Mouse (Mus musculus) hindbrain, embryonic 11.5 days (tissue): ENCODE results near the gene Hspg2. TPM values are rescaled to one million over a fixed set of nuclear protein-coding genes. Genes with fewer than 3 reads are reported as not detected.
"Not testable (repeated sequence)": the region's sequence is repeated elsewhere in the genome, so short reads cannot be mapped to it uniquely, and the experiment has no call there.

Experiments
- ATAC-seq: fragments of 200-750 bp; cut with Nextera tagmentation; 2 replicates; pipeline ENCODE4 v1.8.0; 2017; ENCODE audit warnings: mild to moderate bottlenecking, moderate TSS enrichment, moderate library complexity; ENCODE audit not compliant: low FRiP score
- DNase-seq: peaks from one replicate; pipeline ENCODE4 v3.0.0-alpha.2; 2015; ENCODE audit warnings: low spot score
- H3K27ac ChIP-seq: fragments of 300-500 bp; sonication (generic); 2 replicates; pipeline ENCODE4 v1.5.1; 2014; ENCODE audit warnings: mild to moderate bottlenecking, low read depth, low read length
- H3K27me3 ChIP-seq: fragments of 300-500 bp; sonication (generic); 2 replicates; pipeline ENCODE4 v1.6.1; 2014; ENCODE audit warnings: mild to moderate bottlenecking, low read length, moderate library complexity, mixed read lengths; ENCODE audit not compliant: control insufficient read depth, insufficient read depth
- H3K36me3 ChIP-seq: fragments of 300-500 bp; sonication (generic); 2 replicates; pipeline ENCODE4 v1.6.1; 2014; ENCODE audit warnings: mild to moderate bottlenecking, low read length, moderate library complexity, mixed read lengths; ENCODE audit not compliant: control insufficient read depth, insufficient read depth
- H3K4me1 ChIP-seq: fragments of 300-500 bp; sonication (generic); replicated peaks from 2 replicates; pipeline ENCODE4 v1.6.1; 2014; ENCODE audit warnings: low read length, mixed read lengths; ENCODE audit not compliant: control insufficient read depth, insufficient read depth
- H3K4me2 ChIP-seq: fragments of 300-500 bp; sonication (generic); replicated peaks from 2 replicates; pipeline ENCODE4 v1.6.1; 2014; ENCODE audit warnings: mild to moderate bottlenecking, low read depth, low read length
- H3K4me3 ChIP-seq: fragments of 300-500 bp; sonication (generic); 2 replicates; pipeline ENCODE4 v1.5.1; 2014; ENCODE audit warnings: low read depth, low read length
- H3K9ac ChIP-seq: fragments of 300-500 bp; sonication (generic); 2 replicates; pipeline ENCODE4 v1.6.1; 2014; ENCODE audit warnings: low read depth, low read length
- H3K9me3 ChIP-seq: fragments of 300-500 bp; sonication (generic); 2 replicates; pipeline ENCODE4 v1.6.1; 2016; ENCODE audit warnings: low read length; ENCODE audit not compliant: control insufficient read depth
- WGBS: fragments of 180-500 bp; shearing (Covaris S2); extraction: QIAGEN DNeasy Blood & Tissue Kit; methylation state at CpG from one replicate; pipeline ENCODE4 v1.1.7; 2014; 5-methylcytosine and 5-hydroxymethylcytosine counted together
- polyA plus RNA-seq: library from polyadenylated mRNA; unstranded; fragments of >200 nt; fragmentation: Nextera tagmentation; extraction: Ambion mirVana; gene quantifications from 2 replicates; pipeline ENCODE4 v1.2.1, GENCODE M21; 2014

Hspg2 gene
- polyA plus RNA-seq, 1 experiment from 2014 or later: 18.1 TPM

DNA sequence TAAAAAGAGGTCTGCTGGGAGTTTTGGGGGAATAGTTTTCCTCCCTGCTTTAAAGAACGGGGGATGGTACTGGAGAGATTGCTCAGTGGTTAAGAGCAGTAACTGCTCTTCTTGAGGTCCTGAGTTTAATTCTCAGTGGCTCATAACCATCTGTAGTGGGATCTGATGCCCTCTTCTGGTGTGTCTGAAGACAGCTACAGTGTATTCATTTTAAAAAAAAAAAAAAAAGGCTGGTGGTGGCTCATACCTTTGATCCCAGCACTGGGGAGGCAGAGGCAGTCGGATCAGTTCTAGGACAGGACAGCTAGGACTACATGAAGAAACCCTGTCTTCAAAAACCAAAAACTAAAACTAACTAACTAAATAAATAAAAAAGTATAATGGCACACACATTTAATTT, 111.7 kb downstream of the Hspg2 start:
- DNase-seq (no peak), ATAC-seq (no peak)
- no peak overlapping the region for H3K27ac ChIP-seq
- H3K9me3 ChIP-seq: no peaks in the 10 kb centered on the region
- H3K9ac ChIP-seq: no peak overlapping the region
- H3K4me3 ChIP-seq: no peak overlapping the region
- no peaks in the 10 kb centered on the region for H3K36me3 ChIP-seq
- H3K4me2 ChIP-seq: no peak overlapping the region
- peaks cover 3% of the 10 kb centered on the region; the same call in 1 of the 2 replicates for H3K4me1 ChIP-seq
- H3K27me3 ChIP-seq: peaks cover 7% of the 10 kb centered on the region
- WGBS: 70% methylated on average over 2 of the region's 2 CpGs

DNA sequence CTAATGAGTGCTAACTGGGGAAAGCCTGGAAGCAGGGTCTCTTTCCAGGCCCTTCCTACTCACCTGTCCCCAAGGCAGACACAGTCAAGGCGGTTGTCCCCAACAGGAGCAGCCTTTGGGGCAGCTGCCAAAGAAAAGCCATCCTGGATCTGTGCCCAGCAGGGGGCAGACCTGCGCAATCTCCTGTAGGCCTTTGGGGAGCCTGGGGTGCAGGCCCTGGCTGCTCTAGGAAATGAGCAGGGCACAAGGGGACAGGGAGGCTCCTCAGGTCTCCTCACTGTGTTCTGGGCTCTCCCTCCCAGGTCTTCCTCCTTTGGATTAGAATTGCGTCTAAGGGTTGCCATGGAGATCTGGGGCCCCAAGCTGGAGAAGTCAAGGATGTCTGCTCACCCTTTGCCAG, 113.2 kb downstream of the Hspg2 start:
- WGBS: 30% methylated on average over 3 of the region's 3 CpGs
- H3K27me3 ChIP-seq: peaks cover 7% of the 10 kb centered on the region
- no peaks in the 10 kb centered on the region for H3K9me3 ChIP-seq
- H3K4me1 ChIP-seq: peaks cover 3% of the 10 kb centered on the region; the same call in 1 of the 2 replicates
- peak; percentile 36 for DNase-seq
- H3K27ac ChIP-seq: no peak overlapping the region
- no peak for ATAC-seq
- no peaks in the 10 kb centered on the region for H3K36me3 ChIP-seq
- H3K9ac ChIP-seq: no peak overlapping the region
- no peak overlapping the region for H3K4me3 ChIP-seq
- H3K4me2 ChIP-seq: no peak overlapping the region

DNA sequence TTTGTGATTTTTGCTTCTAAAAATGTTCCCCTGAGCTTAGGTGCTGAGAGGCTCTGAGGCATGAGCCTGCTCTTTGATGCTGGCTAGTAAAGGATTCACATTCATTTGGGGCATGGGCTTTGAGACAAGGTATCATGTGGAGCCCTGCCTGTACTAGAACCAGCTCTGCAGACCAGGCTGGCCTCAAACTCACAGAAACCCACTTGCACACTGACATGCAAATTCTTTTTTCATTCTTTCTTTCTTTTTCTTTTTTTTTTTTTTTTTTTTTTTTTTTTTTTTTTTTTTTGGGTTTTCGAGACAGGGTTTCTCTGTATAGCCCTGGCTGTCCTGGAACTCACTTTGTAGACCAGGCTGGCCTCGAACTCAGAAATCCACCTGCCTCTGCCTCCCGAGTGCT, 120.5 kb downstream of the Hspg2 start:
- ATAC-seq, H3K27me3 ChIP-seq, H3K27ac ChIP-seq, H3K4me2 ChIP-seq, DNase-seq, H3K9me3 ChIP-seq, H3K36me3 ChIP-seq, H3K4me1 ChIP-seq, H3K9ac ChIP-seq, H3K4me3 ChIP-seq: not testable (repeated sequence)
- 92% methylated on average over 2 of the region's 3 CpGs for WGBS

DNA sequence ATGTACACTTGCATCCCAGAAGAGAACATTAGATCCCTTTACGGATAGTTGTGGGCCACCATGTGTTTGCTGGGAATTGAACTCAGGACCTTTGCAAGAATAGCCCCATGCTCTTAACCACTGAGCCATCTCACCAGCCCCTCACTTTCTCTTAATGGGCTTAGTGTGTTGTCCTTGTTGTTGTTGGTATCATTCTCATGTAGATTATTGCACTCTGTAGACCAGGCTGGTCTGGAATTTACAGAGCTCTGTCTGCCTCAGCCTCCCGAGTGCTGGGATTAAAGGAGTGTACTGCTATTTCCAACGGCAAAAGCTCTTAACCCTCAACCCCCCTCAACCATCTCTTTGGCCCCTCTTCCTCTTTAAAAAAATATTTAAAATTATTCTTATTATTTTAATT, 121.0 kb downstream of the Hspg2 start:
- Histone ChIP-seq H3K27ac (no peak overlapping the region), H3K9ac (no peak overlapping the region), H3K27me3 (no peaks in the 10 kb centered on the region), H3K4me2 (no peak overlapping the region), H3K4me3 (no peak overlapping the region), H3K36me3 (no peaks in the 10 kb centered on the region), H3K9me3 (no peaks in the 10 kb centered on the region), H3K4me1 (no peaks in the 10 kb centered on the region)
- ATAC-seq (no peak), DNase-seq (no peak)
- 92% methylated on average over 3 of the region's 3 CpGs for WGBS

DNA sequence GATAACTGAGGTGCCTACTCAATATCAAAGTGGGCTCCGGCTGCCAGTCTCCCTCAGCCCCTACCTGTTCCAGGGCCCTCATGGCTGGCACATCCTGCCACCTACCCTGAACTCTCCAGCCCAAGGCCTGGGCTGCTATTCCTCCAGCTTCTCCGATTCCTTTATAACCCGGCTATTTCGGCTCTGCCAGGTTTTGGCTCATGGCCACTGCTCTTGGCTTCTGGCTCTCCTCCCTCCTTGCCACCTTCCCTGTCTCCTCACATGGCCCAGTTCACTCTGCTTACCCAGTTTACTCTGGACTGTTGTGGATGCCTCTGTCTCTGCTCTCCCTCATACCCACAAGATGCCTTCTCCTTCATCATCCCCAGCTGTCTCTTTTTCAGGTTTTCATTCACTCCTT, 122.4 kb downstream of the Hspg2 start:
- Histone ChIP-seq H3K36me3 (no peaks in the 10 kb centered on the region), H3K4me1 (no peaks in the 10 kb centered on the region; the same call in 1 of the 2 replicates), H3K9me3 (no peaks in the 10 kb centered on the region), H3K4me3 (no peak overlapping the region), H3K27me3 (no peaks in the 10 kb centered on the region), H3K27ac (no peak overlapping the region), H3K9ac (no peak overlapping the region), H3K4me2 (no peak overlapping the region)
- 90% methylated on average over 4 of the region's 4 CpGs for WGBS
- DNase-seq: no peak
- ATAC-seq: no peak

DNA sequence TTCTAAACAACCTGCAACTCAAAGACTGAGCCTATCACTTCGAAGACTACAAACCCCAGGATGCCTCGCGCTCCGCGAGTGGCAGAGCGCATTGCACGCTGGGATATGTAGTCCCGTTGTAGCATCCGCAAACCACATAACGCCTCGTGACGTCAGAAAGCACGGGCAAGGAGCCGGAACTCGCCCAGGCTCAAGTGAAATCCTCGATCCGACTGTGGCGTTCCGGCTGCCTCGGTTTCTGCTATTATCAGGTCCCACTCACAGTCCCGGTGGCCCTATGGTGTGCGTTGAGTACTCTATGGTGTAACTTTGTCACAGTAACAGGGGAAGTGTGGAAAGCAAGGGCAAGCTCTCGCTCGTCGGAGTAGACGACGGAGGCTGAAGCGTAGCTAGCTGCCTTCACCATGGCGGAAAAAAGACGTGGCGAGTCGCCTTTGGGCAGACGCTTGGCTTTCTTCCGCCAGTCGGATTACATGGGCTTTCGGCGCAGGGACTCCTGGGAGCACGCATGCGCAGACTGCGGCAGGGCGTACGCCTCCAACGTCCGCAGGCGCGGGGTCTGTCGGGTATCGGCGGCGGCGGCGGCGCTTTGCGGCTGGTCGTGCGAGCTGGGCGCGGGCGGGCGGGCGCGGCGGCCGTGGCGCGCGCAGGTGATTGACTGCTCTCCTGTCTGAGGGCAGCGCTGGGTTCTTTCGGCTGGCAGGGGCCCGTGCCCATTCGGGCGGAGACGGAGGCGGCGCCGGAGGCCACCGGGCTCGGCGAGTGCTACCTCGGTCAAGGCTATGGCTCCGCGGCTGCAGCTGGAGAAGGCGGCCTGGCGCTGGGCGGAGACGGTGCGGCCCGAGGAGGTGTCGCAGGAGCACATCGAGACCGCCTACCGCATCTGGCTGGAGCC, 125.3 kb downstream of the Hspg2 start, which contains the start of gene Usp48:
TSS of gene Usp48 (plus strand) at position 155 of the 895 bp plus-strand sequence.
- ATAC-seq: peak; percentile 93
- Histone ChIP-seq H3K9ac (peak within 1 kb of the TSS; percentile 88), H3K4me2 (peak within 1 kb of the TSS; percentile 71), H3K27me3 (no peaks in the 10 kb centered on the region), H3K9me3 (no peaks in the 10 kb centered on the region), H3K36me3 (no peaks in the 10 kb centered on the region), H3K27ac (peak within 1 kb of the TSS; percentile 95), H3K4me3 (peak within 1 kb of the TSS; percentile 92), H3K4me1 (no peaks in the 10 kb centered on the region; the same call in 1 of the 2 replicates)
- WGBS: under 1% methylated on average over 79 of the region's 92 CpGs
- peak; percentile 99 for DNase-seq

DNA sequence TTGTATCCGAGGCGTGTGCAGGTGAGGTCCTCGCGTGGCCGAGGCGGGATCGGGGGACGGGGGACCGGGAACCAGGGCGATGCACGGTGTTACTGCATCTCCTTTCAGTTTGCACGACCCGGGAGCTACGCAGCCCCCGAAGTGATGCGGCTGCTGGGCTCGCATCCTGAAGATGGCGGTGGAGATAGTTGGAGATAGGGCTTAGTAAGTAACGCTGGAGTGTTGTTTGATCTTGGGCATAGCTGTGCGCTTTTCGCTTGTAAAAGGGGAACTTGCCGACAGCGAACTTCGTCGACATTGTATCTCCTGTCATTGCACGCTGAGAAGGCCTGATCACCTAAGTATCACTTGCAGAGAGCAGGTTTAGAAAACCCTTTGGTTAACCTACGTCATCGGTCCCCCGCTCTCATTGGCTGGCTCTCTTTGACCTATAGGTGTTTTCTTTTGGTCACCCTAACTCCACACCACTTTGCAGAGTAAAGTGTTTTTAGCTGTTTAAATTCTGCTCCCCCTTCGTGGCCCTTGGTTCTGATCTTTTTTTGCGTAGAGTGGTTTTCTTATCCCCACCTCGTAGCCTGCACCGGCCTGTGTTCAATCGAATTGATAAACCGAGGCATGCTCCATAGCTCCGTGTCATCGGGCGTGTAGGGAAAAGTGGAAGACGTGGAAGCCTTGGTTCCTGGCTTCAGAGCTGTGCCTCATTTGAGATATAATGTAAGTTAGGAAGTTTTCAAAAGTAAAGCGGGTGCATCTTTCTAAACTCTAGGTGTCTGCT, 126.1 kb downstream of the Hspg2 start:
- WGBS: 5% methylated on average over 40 of the region's 40 CpGs
- peak overlapping the region; percentile 95 for H3K27ac ChIP-seq
- no peaks in the 10 kb centered on the region for H3K36me3 ChIP-seq
- H3K4me1 ChIP-seq: no peaks in the 10 kb centered on the region; the same call in 1 of the 2 replicates
- H3K4me3 ChIP-seq: peak overlapping the region; percentile 92
- no peaks in the 10 kb centered on the region for H3K9me3 ChIP-seq
- no peaks in the 10 kb centered on the region for H3K27me3 ChIP-seq
- peak overlapping the region; percentile 88 for H3K9ac ChIP-seq
- peak overlapping the region; percentile 71 for H3K4me2 ChIP-seq
- ATAC-seq: no peak
- DNase-seq: peak; percentile 62

DNA sequence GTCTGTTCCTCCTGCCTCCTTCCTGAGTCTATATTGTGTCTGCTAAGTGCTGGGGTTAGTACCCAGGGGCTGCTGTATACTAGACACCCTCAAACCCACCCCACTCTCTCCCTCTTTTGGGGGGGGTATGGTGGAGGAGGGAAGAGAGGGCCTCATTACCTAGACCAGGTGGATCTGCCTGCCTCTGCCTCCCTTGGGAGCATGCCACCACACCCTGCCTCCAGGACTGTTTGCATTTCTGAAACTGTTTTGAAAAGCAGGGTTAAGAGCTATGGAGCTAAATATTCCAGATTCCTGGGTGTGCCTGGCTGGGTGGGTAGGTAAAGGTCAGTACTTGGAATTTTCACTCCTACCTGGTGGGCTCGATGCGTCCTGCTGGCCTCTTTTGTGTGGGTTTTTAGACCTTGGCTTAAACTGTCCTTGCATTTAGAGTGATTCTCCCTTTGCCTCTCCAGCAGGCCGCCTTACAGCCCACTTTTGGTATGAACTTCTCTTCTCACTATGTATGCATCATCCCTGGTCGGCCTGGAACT, 128.6 kb downstream of the Hspg2 start:
- H3K4me1 ChIP-seq: no peaks in the 10 kb centered on the region; the same call in 1 of the 2 replicates
- H3K9me3 ChIP-seq: no peaks in the 10 kb centered on the region
- H3K4me2 ChIP-seq: no peak overlapping the region
- DNase-seq: no peak
- ATAC-seq: no peak
- 93% methylated on average over 4 of the region's 4 CpGs for whole genome bisulfite sequencing
- no peaks in the 10 kb centered on the region for H3K27me3 ChIP-seq
- no peak overlapping the region for H3K9ac ChIP-seq
- no peak overlapping the region for H3K27ac ChIP-seq
- H3K36me3 ChIP-seq: no peaks in the 10 kb centered on the region
- H3K4me3 ChIP-seq: no peak overlapping the region
